Mouse (Mus musculus) liver, postnatal 0 days (tissue): Measurements from ENCODE around the gene Krt80.

Experiments used
- CTCF ChIP-seq: sonication (generic); IDR thresholded peaks from 2 replicates; pipeline ENCODE4 v1.5.1; 2016; ENCODE audit warnings: antibody characterized with exemption, low read depth
- EP300 ChIP-seq: IDR thresholded peaks from 2 replicates; pipeline ENCODE4 v1.6.1; 2016; ENCODE audit warnings: antibody characterized with exemption, low read depth, mild to moderate bottlenecking

- TF ChIP-seq CTCF (no peak), EP300 (no peak)
Observed at GRCm38 (mm10) chr15:101315378-101315777, 54.6 kb downstream of the Krt80 start.
